Mouse (Mus musculus): Measurements from ENCODE around the gene Plxnb3. TPM values are rescaled to one million over a fixed set of nuclear protein-coding genes. Genes with fewer than 3 reads are reported as not detected.

Plxnb3 gene
- polyA plus RNA-seq, 1 experiment = not detected

GRCm38 (mm10) chrX:73767267-73767666, 10.4 kb downstream of the Plxnb3 start:
- TF ChIP-seq GATA1 (IDR thresholded peaks at IDR 0.05; ENCODE audit: low read length) = no peak

GRCm38 (mm10) chrX:73774168-73774760, 17.4 kb downstream of the Plxnb3 start, which contains the start of gene Srpk3:
Srpk3 (plus strand) TSS chrX:73774405.
- no peak for TF ChIP-seq GATA1 (IDR thresholded peaks at IDR 0.05; ENCODE audit: low read length)

DNA sequence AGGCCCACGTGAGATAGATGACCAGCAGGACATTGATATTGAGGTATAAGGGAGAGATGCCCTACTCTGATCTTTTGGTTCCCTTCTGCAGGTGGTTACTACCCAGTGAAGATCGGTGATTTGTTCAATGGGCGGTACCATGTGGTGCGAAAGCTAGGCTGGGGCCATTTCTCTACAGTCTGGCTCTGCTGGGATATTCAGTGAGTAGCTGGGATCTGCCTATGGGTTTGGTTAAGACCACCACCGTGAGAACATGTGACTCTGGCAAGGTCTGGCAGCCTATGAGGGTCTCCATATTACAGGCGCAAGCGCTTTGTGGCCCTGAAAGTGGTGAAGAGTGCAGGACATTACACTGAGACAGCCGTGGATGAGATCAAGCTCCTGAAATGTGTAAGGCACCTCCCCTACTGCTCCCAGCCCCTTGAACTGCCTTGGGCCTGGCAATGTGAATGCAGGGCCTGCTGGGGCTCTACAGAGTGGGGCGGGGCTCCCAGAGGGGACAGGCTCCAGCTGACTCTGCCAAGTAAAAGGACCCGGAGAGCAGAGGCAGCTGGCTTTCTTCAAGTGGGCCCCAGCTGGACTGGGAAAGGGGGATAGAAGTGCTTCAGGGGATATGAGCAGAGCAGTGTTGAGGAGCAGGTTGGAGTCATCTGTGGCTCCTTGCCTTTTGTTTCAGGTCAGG, 18.1 kb downstream of the Plxnb3 start:
- TF ChIP-seq GATA1 (IDR thresholded peaks at IDR 0.05; ENCODE audit: low read length) = no peak

DNA sequence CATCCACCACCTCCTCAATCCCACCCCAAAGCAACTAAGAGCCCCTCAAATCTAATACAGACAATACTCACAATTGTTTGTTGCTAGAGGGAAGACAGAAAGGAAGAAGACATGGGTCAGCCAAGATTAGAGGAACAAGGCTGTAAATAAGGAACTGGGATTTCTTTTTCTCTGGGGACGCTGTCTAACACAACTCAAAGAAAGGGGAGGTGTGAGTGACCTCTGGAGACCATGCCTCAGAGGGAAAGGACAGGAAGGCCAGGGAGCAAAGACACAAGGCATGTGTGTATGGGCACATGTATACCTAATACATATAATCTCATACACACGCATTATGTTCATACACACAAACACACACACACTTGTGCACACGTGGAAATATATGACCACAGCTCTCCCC, 25.3 kb downstream of the Plxnb3 start:
- no peak for TF ChIP-seq GATA1 (IDR thresholded peaks at IDR 0.05; ENCODE audit: low read length)

GRCm38 (mm10) chrX:73785666-73786065, 28.8 kb downstream of the Plxnb3 start:
- TF ChIP-seq GATA1 (IDR thresholded peaks at IDR 0.05; ENCODE audit: low read length) = no peak

DNA sequence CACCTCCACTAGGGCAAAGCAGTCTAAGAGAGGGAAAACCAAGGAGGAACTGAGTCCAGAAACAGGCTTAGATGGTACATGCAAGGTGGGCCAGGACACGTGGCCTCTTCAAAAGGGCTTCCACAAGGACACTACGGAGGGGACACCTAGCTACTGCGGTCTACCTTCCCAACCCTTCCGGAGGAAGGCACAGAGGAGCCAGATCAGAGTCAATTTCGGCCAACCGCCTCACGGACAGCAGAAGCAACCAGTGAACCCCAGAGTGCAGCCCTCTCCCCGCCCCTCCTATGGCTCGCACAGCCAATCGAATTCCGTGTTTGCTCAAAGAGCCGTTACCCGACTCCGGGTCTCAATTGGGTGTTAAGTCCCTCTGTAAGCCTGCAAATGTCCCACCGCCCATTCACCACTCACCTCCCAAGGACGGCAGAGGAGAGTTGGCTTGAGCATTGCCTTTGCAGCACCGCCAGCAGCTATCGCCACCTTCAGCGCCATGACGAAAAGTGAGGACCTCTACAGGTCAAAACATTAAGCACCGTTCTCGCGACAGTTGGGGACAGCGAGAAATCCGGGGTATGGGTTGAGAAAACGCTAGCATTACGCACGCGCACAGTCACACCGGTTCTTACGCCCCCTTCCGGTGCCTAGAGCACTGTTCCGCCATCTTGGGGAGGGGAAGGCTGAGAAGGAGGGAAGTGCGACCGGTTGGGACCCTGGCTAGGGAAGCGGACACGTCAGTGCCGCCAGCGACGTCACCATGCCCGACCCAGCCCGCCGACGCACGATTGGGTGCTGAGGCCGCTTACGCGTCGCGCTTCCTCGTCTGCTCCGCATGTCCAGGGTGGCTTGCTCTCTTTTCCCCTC, 29.7 kb downstream of the Plxnb3 start, which contains the start of the genes Idh3g and Ssr4:
TSS of gene Idh3g (minus strand) at position 534 of the 861 bp plus-strand sequence.
TSS of gene Ssr4 (plus strand) at position 665 of the 861 bp plus-strand sequence.
- TF ChIP-seq GATA1 (IDR thresholded peaks at IDR 0.05; ENCODE audit: low read length) = no peak

- TF ChIP-seq GATA1 (IDR thresholded peaks at IDR 0.05; ENCODE audit: low read length) = no peak
These were observed 30.3 kb downstream of the Plxnb3 start for GRCm38 (mm10) chrX:73787225-73787558.

GRCm38 (mm10) chrX:73788501-73788900, 31.6 kb downstream of the Plxnb3 start:
- no peak for TF ChIP-seq GATA1 (IDR thresholded peaks at IDR 0.05; ENCODE audit: low read length)

- no peak for TF ChIP-seq GATA1 (IDR thresholded peaks at IDR 0.05; ENCODE audit: low read length)
These were observed 36.1 kb downstream of the Plxnb3 start for GRCm38 (mm10) chrX:73793039-73793438.

DNA sequence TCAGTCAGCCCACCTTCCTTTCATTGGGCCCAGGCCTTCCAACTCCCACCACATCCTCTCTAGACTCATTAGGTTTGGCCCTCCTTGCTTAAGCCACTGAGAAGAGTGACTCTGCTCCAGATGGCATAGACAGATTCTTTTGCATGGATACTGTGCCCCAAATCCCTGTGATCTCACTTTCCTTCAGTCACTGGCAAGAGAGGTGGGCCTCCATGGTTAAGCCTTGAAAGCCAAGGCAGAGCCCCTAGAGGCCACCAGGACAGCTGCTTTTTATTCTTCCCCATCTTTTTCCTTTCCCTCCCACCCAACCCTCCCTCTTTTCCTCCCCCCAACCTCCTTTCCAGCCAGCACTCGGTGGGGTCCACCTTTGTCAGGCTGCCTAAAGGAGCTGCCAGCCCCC, 36.6 kb downstream of the Plxnb3 start:
- TF ChIP-seq GATA1 (IDR thresholded peaks at IDR 0.05; ENCODE audit: low read length) = no peak

- no peak for TF ChIP-seq GATA1 (IDR thresholded peaks at IDR 0.05; ENCODE audit: low read length)
These were observed 40.6 kb downstream of the Plxnb3 start for GRCm38 (mm10) chrX:73797511-73797910.

DNA sequence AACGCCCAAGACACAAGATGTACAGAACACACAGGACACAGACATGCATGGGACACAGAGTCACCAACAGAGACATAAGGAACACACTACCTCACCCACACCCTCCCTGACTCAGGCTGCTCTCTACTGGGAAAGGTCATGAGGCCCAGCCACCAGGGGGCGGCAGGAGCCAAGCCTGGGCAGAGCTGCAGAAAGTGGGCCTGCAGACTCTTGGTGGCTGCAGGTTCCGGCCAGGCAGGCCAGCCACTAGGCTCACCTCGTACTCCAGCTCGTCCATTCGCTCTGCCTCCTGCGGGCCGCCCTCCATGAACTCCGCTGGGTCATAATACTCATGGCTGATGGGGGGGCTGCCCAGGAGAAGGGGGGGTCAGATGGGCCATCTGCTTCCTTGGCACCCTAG, 41.6 kb downstream of the Plxnb3 start:
- TF ChIP-seq GATA1 (IDR thresholded peaks at IDR 0.05; ENCODE audit: low read length) = no peak

DNA sequence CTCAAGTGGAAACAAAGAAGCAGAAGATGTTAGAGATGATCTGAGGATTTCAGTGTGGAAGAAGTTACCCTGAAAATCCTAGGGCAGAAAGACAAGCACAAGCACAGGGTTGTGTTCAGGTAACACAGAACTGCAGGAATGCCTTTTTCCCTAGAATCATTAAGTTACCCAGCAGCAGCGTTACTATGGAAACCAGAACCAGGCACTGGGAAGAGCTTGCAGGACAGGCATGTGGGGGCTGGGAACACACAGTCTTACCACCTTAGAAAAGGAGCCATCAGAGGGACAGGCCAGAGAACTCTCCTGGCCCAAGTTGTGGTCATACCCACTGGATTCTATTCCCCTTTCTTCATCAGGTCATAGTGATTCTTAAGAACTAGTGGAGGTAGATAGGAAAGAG, 48.9 kb downstream of the Plxnb3 start:
- TF ChIP-seq GATA1 (IDR thresholded peaks at IDR 0.05; ENCODE audit: low read length) = no peak

DNA sequence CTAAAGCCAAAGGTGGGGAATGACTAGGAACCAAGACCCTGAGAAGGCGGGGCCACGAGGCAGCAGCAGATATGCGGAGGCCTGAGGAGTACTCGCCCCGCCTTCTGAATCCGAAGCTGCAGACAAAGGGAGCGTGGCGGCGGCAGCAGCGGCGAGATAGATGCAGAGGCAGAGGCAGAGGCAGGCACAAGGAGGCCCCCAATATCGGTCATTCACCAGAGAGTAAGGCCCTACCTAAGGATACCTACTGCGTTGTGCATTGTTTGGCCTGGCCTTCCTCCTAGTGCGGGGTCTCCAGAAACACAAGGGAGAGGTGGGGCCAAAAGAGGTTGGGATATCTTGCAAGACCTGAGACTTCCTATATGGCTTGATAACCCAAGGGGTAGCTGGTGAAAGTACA, 58.2 kb downstream of the Plxnb3 start:
- no peak for TF ChIP-seq GATA1 (IDR thresholded peaks at IDR 0.05; ENCODE audit: low read length)

GRCm38 (mm10) chrX:73816596-73817314, 59.9 kb downstream of the Plxnb3 start:
- peak; percentile 6 for TF ChIP-seq GATA1 (IDR thresholded peaks at IDR 0.05; ENCODE audit: low read length)

Other genes with a start within 250 kb of the Plxnb3 start
- 0.06 TPM in 2 replicates for gene Dusp9, start 117.7 kb upstream of the Plxnb3 start, polyA plus RNA-seq (2012)
- gene Pnck, start 97.0 kb upstream of the Plxnb3 start, polyA plus RNA-seq (2012) = not detected in 2 replicates
- gene Slc6a8, start 83.9 kb upstream of the Plxnb3 start, polyA plus RNA-seq (2012) = 4.1 and 4.5 TPM in 2 replicates
- 8.6 and 10.7 TPM in 2 replicates for gene Bcap31, start 40.9 kb upstream of the Plxnb3 start, polyA plus RNA-seq (2012)
- gene Abcd1, start 40.5 kb upstream of the Plxnb3 start, polyA plus RNA-seq (2012) = 18.2 and 19.9 TPM in 2 replicates
- gene Srpk3, start 17.3 kb downstream of the Plxnb3 start, polyA plus RNA-seq (2012) = not detected in 2 replicates
- 31.6 and 36.9 TPM in 2 replicates for gene Idh3g, start 29.8 kb downstream of the Plxnb3 start, polyA plus RNA-seq (2012)
- gene Ssr4, start 29.9 kb downstream of the Plxnb3 start, polyA plus RNA-seq (2012) = 18.1 and 22.8 TPM in 2 replicates
- gene Pdzd4, start 67.9 kb downstream of the Plxnb3 start, polyA plus RNA-seq (2012) = not detected in 2 replicates
- gene Avpr2, start 135.0 kb downstream of the Plxnb3 start, polyA plus RNA-seq (2012) = not detected in 2 replicates
- not detected in 2 replicates for gene L1cam, start 139.0 kb downstream of the Plxnb3 start, polyA plus RNA-seq (2012)
- 0.82 and 1.1 TPM in 2 replicates for gene Arhgap4, start 164.8 kb downstream of the Plxnb3 start, polyA plus RNA-seq (2012)
- gene Naa10, start 164.9 kb downstream of the Plxnb3 start, polyA plus RNA-seq (2012) = 198 and 297 TPM in 2 replicates
- gene Renbp, start 173.8 kb downstream of the Plxnb3 start, polyA plus RNA-seq (2012) = 30.4 and 144 TPM in 2 replicates
- 168 and 221 TPM in 2 replicates for gene Hcfc1, start 209.3 kb downstream of the Plxnb3 start, polyA plus RNA-seq (2012)

Measured in G1E-ER4 (cell line).